Mouse (Mus musculus) cerebellum, adult 18-20 months (tissue): ENCODE measurements at regions not wholly inside any gene's neighbourhood (a gene's known extent, or its start where the extent isn't known, plus 50 kb on each side); places are given as distances from the start of the nearest gene placed in this dataset.

Experiments used
- DNase-seq, 2 experiments: peaks; one replicate each; pipeline ENCODE4 v3.0.0; 2021

GRCm38 (mm10) chr14:119966666-119967065, 75.6 kb downstream of the Oxgr1 start:
- DNase-seq, result no peak

- DNase-seq, result peak; percentile 8 to 14
These were observed 76.3 kb downstream of the Oxgr1 start for GRCm38 (mm10) chr14:119965842-119966483.

GRCm38 (mm10) chr14:119963741-119964140, 78.5 kb downstream of the Oxgr1 start:
- DNase-seq, result no peak

- no peak for DNase-seq
These were observed 88.4 kb downstream of the Oxgr1 start for GRCm38 (mm10) chr14:119953861-119954260.

GRCm38 (mm10) chr14:119952877-119953624, 89.2 kb downstream of the Oxgr1 start:
- DNase-seq, result no peak
